Mouse (Mus musculus) WW6 (cell line): ENCODE measurements around the gene Snx14.

Experiments used
- DNase-seq: peaks from one replicate; pipeline ENCODE4 v3.0.0-alpha.2; 2013; ENCODE audit warnings: low read depth, low spot score

Gene Snx14

GRCm38 (mm10) chr9:88342701-88343100, 96.1 kb downstream of the Snx14 start:
- no peak for DNase-seq

- no peak for DNase-seq
Measured at GRCm38 (mm10) chr9:88342241-88342640, 96.5 kb downstream of the Snx14 start.

DNA sequence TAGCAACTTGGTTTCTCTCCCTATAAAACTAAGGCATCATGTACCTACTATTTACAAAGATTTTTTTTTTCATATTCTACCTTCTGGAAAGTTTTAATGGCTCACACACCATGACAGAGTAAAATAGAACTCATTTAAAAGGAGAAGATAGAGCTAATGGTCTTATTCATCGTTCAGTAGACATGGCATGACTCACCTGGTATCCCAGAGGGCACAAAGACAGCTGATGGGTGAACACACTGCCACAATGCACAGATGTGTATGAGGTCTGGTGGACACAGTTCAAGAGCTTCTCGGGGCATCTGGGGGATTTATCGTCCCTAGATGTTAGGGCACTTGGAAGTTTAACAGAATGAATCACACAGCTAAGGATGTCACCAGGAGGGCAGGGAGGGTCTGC, 97.9 kb downstream of the Snx14 start:
- DNase-seq, result no peak

GRCm38 (mm10) chr9:88335839-88336238, 102.9 kb downstream of the Snx14 start:
- DNase-seq, result no peak

GRCm38 (mm10) chr9:88332447-88332846, 106.3 kb downstream of the Snx14 start:
- peak; percentile 91 for DNase-seq

DNA sequence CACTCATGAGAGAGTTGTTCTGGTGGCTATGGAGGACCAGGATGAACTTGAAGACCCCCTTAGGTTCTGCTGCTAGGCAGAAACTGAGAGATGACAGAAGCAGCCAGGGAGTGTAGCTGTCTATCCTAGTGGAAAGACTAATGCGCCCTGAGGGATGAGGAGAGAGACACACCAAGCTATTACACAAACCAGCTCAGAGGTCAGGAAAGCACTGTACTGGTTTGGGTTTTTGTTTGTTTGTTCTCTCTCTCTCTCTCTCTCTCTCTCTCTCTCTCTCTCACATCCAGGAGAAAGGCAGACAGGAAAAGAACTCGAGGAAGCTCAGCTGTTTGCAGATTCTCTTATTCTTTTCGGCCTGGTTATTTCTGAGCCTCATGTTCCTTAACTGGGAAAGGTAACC, 108.4 kb downstream of the Snx14 start:
- no peak for DNase-seq

GRCm38 (mm10) chr9:88329166-88329748, 109.5 kb downstream of the Snx14 start:
- DNase-seq, result no peak

DNA sequence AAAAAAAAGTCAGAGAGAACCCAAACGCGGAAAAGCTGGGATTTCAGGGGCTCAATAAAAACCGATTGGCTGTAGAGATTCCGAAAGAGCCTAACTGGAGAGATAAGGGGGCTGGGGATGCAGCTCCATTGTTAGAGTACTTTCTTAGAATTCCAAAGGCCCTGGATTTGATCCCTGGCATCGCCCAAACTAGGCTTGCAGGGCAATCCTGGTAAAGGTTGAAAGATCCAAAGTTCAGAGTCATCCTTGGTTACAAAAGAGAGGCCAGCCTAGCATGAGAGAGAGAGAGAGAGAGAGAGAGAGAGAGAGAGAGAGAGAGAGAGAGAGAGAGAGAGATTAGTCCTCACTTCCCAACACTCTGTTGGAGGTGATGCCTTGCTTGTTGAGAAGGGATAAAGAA, 110.1 kb downstream of the Snx14 start:
- no peak for DNase-seq

DNA sequence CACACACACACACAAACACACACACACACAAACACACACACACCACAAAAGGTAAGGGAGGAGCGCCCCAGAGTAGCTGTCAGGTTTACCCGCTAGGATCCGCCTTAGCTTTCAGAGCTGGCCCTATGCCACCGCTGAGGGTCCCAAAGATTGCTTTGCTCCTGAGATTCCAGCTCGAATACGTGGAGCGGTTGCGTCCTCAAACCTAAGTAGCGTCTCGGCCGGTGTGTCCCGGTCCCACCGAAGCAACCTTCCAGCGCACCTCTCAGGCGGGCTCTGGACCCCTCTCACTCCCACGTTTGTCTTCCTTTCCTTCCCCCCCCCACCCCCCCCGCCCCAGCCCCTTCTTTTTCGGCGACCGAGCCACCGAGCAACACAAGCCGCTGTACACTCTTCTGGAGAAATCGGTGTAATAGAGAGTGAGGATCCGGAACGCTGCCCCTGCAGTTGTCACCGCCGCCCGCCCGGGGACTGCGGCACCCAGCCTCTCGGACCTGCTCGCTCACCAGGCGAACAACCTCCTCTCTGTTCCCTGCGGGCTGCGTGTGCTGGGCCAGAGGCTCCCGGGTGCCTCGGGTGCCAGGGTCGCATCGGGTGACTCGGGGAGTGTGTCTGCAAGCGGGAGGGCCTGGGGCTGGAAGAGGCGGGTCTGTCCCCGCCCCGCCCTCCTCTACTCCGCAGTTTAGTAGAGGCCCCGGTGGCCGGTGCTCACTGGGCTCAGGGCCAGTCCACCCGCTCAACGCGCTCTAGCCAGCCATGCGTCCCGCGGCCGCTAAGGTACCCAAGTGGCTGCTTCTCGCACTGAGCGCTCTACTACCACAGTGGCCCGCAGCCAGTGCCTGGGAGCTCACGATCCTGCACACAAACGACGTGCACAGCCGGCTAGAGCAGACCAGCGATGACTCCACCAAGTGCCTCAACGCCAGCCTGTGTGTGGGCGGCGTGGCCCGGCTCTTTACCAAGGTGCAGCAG, 111.5 kb downstream of the Snx14 start, which contains the start of gene Nt5e:
Gene Nt5e, plus strand, starts transcription at position 268 of the 972 bp plus-strand sequence.
- peak; percentile 40 for DNase-seq
